Mouse (Mus musculus): ENCODE results near the gene Plxdc1.

The Plxdc1 gene

DNA sequence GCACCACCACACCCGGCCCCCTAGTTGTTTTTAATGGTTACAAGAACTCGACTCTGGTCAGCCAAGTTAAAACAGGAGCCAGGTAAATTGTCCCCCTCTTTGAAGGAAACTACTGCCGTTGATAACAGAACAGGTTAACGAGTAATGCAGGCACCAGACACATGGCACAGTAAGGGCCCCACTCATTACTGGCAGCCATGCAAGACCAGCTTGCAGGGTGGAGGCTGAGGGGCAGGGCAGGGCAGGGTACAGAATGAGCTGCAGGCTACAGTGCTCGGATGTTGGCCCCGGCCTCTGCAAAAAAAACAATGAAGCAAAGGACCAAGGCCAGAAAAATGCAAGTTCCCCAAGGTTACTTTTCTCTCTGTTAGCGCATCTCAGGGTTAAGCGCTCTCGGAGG is 62.6 kb downstream of the Plxdc1 start:
- DNase-seq (ENCODE audit: low read depth, low spot score): no peak

DNA sequence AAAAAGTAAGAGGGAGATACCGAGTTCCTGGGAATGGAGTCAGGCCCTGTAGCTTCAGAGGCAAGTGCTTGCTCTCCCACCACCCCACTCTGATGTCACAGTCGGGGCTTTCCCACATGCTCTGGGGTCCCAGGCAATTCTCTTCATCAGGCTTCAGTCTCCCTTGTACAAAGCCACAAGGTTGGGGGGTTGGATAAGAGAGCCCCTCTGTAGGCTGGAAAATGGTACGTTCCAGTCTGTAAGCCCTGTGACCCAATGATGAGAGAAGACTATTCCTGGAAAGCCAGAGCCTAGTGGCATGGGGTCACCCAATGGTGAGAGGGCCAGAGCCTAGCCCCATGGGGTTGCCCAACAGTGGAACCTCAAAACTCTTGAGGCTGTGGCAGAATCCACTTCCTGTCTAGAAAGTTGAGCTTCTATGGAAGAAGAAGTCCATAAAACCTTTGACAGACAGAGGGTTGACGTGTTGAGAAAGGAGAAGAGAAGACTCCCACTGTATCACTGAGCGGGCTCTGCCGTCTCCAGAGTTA is 70.2 kb downstream of the Plxdc1 start:
- DNase-seq (ENCODE audit: low read depth, low spot score): peak; percentile 64

DNA sequence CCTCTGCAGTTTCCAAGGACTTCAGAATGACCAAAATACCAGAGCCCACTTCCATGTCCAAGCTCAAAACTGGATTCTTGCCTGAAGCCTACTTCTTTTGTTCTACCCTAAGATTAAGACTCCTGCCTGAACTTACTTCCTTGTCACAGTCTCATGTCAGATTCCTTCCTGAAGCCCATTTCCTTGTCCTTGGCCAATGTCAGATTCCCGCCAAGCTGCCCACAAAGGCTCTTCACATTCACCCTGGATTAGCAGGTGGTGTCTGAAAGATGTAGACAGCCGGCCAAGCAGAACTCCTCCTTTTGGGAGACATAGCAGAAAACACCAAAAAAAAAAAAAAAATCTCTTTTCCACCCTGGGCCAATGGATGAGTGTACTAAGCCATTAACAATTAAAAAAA is 70.8 kb downstream of the Plxdc1 start:
- DNase-seq (ENCODE audit: low read depth, low spot score): no peak

DNA sequence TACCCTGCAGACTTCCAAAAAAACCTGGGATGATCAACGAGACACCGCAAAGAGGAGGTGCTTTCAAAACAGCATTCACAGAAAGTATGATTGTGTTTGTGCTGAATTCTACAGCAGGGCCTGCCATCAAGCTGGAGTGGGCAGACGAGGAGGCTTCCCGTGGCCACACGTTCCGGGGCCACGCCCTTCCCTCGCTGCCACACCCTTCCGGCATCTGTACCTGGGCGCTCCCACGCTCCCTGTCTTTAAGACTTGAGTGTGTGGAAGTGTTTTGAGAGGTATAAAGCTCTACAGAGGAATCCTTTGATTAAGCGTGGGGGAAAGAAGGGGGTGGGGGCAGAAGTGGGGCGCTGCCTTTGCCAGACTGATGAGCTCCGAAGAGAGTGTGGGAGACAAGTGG is 73.1 kb downstream of the Plxdc1 start:
- peak; percentile 47 for DNase-seq (ENCODE audit: low read depth, low spot score)

DNA sequence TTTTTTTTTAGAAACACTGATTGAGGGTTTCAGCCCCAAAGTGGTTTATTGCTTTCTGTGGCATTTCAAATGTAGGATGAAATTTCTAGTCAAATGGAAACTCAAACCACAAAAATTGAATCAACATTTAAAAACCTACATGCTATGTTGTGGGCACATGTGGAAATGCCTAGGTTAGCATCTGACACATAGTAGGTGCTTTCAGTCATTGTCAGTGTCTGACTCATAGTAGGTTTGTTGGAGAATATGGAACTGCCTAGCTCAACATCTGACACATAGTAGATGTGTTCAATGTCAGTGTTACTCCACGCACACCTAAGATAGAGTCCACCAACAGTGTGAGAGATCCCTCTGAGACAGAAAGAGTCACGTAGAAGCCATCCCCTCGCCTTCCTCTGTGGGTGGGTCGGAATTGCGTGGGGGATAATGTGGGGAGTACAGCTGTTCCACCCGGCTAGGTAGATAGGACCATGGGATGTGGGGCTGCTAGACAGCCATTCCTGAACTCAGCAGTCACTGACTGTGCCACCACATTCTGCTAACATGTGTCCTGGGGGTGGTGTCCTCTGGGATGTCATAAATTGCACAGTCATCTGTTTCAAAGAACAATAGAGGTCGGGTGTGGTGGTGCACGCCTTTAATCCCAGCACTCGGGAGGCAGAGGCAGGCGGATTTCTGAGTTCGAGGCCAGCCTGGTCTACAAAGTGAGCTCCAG is 77.5 kb downstream of the Plxdc1 start:
- DNase-seq (ENCODE audit: low read depth, low spot score): no peak

DNA sequence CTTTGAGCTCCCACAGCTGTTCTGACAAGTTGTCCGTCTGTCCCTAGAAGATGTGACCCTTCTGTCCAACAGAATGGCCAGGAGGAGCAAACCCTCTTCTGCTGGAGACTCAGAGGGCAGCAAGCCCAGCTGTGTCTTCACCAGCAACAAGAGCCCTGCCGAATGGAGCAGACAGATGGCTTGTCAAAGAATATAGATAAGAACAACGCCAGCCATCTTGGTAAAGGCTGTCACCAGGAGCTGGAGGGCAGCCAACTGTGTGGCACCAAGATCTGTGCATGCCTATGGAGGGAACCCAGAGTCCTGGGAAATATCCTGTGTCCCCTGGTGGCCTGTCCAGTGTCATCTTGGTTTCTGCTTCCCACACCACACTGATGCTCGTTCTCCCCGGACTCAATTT is 78.3 kb downstream of the Plxdc1 start:
- no peak for DNase-seq (ENCODE audit: low read depth, low spot score)

DNA sequence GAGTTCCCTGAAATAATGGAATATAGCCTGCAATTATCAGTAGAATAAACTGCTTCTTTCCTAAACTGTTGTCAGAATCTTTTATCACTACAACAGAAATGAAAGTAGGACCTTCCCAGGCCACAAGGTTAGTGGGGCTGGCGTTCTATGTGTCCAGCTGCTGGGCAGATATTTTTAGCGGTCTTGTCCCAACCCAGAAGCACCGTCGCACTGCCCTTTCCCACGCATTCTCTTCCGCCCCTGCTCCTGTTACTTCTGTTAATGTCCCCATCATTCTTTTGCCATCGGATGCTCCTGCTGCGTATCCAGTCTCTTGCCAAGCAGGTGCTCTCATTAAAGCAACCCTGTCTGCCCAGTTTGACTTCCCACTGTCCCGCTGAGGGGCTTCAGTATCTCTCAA is 79.3 kb downstream of the Plxdc1 start:
- no peak for DNase-seq (ENCODE audit: low read depth, low spot score)

DNA sequence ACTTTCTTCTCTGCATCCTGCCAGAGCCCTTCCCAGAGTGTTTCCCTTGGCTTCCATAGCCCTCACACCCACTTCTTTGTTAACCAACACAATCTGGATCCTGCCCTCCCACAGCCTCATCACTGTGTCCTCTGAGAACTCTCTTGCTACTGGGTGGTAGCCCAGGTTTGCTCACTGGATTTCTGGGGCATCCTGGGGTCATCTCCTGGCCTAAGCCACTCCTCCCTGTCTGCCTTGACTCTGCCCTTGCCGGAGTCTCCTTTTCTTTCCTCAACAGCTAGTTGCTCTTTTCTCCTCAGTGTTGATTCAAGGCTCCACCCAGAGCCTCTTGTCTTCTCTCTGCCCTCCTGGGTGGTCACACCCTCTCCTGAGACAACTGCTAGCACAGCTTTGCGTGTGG is 80.3 kb downstream of the Plxdc1 start:
- peak; percentile 91 for DNase-seq (ENCODE audit: low read depth, low spot score)

DNA sequence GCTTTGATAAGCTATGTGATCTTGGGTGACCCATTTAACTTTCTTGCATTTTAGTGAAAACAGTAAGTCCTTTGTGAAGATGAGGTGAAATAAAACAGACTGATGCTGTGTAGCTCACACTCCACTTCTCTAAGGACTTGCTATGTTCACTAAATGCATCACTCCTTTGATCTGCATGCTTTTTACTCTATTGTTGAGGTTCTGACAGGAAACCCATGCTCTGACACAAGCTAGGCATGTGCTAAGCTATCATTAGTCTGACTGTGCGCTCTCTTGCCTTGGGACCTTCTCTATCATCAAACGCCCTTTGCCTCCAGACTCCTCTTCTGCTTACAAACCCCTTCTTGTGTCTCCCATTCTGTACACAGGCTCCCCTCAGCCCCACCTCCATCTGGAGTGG is 80.7 kb downstream of the Plxdc1 start:
- DNase-seq (ENCODE audit: low read depth, low spot score): no peak

DNA sequence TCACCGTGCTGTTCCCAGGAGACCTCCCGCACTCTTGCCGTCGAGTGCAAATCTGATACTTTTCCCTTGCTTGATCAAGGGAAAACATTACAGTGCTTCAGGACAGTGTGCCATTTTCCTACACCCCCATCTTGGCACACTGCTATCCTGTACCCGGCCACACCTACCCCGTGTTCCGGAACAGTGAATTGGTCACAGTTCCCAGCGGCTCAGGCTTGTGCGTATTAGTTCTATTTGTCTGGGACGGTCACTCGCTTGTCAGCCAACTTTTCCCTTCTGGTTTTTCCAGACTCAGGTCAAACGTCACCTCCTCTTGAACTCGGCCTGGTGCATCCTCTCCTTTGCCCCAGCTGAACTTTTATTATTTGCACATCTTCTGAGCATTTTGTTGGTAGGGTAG is 81.4 kb downstream of the Plxdc1 start:
- DNase-seq (ENCODE audit: low read depth, low spot score): no peak

DNA sequence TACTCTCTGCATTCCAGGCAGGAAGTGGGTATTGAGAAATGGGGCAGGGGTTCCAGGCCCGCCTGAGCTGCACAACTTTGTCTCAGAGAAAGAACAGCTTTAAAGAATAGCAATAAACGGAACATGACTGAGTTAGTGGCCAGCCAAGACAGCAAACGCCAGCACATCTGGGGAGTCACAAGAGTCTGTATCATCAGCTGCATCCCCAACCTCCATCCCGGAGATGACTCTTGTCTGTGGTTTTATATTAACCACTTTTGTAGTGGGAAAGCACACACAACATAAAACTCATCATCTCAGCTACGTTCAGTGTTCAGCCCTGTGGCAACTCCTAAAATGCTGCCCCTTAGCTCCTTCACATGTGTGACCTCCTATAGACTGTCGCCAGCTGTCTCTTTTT is 84.4 kb downstream of the Plxdc1 start:
- DNase-seq (ENCODE audit: low read depth, low spot score): no peak

DNA sequence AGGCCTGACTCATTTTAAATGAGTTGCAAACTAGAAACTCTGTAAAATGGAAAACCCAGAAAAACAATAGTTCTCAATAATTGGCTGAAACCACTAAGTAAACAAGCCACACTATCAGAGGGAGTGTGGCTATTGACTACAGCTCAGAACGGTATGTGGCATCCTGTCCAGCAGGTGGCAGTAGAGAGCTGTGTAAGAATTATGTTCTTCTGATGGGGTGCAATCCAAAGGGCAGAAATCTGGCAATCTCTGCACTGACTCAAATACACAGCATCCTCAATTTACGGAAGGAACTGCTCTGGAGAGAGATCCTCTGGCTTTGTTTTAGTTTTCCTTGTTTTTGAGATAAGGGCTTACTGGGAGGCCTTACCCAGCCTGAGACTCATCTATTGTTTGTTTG is 86.4 kb downstream of the Plxdc1 start:
- DNase-seq (ENCODE audit: low read depth, low spot score): peak; percentile 89

DNA sequence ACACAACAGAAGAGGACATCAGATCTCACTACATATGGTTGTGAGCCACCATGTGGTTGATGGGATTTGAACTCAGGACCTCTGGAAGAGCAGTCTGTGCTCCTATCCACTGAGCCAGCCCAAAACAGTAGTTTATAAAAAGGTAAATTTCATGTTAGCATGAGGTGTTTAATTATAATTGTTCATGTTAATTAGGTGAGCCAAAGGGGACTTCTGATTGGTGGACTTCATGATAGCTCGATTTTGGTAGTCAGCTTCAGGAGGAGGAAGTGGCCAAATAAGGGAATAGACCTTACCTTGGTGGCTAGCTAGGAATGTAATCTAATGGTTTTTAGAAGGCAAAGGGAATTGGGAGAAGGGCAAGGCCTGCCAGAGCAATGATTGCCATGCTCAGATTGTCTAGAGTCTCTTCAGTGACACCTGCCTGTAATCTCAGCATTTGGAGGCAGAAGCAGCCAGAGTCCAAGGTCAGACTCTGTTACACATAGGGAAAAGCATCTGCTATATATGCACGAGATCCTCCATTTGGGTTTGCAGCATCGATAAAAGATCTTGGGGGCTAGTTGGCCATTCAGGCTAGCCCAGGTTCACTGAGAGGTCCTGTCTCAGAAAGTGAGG is 88.6 kb downstream of the Plxdc1 start:
- DNase-seq (ENCODE audit: low read depth, low spot score): no peak

DNA sequence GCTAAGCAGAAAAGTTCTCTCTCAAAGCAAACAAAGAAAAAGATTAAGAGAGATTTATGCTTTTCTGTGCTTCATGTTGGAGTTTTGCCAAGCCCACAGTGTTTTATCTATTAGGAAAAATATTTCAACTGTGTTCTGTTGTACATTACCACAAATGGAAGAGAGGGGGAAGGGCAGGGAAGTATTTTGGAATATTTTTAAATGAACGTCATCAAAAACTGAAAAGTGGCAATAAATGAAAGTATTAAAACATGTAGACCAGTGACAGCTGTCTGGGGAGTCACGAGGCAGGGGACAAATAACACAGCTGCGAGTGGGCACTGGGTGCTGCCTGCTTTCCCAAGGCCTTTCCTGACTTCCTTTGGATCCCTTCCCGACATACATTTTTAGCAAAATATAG is 89.6 kb downstream of the Plxdc1 start:
- DNase-seq (ENCODE audit: low read depth, low spot score): no peak

DNA sequence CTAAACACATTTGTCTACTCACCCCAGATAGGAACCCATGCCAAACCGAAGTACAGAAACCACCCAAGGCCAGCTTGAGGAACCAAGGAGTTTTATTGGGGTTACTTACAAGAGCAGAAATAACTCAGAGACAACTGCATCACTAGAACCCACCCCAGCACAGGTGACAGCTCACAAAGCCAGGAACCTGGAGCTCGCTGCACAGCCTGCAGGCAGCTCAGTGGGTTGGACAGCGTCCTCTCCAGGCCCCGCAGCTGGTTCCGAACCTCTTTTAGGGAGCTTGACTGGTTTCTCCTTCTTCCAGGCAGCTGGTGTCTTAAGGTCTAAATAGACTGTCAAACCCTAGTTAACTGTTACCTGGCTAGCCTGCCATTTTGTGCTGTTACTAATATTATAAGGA is 94.4 kb downstream of the Plxdc1 start:
- DNase-seq (ENCODE audit: low read depth, low spot score): no peak

DNA sequence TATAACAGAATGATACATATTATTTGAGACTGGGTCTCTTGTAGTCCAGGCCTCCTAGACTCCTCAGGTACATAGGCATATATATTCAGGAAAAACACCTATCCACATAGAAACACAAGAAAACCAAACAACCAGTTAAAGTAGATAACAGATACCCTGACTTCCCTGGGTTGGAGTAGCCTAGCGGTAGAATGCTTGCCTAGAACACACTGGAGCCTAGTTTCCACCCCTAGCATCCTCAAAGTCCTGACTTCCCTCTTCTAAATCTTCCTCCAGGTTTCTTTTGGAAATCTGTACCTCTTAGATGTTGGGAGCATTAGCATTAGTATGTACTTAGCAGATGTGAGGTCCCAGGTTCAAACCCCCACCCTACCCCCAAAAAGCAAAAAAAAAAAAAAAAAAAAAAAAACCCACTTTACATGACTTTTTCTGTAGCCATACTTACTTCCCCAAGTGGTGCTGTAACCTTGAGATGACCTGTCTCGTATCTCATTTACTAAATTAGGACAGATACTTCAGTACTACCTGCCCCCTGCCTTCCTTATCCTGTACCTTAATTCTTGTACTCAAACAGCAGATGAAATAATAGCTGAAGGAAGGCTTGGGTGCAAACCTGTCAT is 100.8 kb downstream of the Plxdc1 start:
- peak; percentile 19 for DNase-seq (ENCODE audit: low read depth, low spot score)

DNA sequence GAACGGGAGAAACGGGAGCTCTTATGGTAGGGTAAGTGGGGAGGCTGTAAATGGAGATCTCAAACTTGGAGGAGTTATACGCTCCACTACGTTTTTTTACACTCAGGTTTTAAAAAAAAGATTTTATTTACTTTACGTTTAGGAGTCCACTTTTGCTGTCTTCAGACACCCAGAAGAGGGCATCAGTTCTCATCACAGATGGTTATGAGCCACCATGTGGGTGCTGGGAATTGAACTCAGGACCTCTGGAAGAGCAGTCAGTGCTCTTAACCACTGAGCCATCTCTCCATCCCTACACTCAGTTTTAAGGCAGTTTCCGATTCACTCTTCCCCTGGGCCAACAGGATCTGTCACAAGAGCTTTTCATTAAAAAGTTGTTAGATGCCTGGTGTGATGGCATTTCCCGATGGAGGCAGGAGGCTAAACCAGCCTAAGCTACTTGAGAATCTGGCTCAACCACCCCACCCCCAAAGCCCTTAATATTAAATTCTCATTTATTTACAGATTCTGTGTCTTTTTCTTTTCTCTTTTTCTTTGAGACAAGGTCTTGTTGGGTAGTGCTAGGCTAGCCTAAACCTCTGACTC is 101.6 kb downstream of the Plxdc1 start:
- DNase-seq (ENCODE audit: low read depth, low spot score): peak; percentile 26

DNA sequence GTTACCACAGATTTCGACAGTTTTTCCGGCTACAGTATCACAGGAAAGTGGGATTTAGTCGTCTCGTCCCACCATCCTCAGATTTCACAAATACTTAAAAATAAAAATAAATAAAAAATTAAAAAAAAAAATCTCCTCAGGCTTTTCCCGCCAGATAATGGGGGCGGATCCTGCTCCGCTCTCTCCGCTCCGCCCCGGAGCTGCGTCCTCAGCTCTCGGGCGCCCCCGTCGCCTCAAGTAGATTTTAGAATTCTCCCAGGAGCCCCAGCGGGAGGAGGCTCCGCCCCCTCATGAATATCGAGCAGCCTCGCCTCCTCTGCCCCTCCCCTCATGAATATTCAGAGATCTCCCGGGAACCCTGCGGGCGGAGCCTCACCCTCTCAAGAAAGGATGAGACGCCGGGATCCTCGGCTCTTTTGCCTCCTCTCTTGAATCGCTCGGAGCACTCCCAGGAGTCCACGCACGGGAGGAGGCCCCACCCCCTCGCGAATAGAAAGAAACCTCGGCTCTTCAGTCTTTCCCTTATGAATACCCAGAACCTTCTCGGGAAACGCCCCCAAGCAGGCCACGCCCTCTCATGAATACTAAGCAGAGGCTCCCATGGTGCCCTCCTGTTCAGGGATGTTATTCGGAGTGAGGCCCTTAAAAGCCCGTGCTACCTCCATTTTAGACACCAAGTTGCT is 102.2 kb downstream of the Plxdc1 start, which contains the start of gene Fbxo47:
Fbxo47 (minus strand) TSS at position 237 of the 683 bp plus-strand sequence.
- peak; percentile 99 for DNase-seq (ENCODE audit: low read depth, low spot score)

DNA sequence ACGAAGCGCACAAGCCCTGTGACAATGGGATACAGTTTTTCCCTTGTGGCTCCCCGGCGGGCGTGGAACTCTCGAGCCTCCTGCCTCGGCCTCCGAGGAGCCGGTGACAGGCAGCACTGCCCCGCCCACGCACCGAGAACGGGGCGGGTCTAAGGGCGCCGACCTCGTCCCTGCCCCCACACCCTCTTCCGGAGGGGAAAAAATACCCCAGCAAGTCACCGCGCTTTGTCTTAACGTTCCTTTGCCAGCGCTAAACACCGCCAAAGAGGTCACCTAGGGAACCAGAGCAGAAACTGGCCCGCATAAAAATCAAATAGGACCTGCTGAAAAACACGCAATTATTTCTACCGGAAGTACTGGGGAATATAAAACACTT is 102.7 kb downstream of the Plxdc1 start:
- peak; percentile 95 for DNase-seq (ENCODE audit: low read depth, low spot score)

DNA sequence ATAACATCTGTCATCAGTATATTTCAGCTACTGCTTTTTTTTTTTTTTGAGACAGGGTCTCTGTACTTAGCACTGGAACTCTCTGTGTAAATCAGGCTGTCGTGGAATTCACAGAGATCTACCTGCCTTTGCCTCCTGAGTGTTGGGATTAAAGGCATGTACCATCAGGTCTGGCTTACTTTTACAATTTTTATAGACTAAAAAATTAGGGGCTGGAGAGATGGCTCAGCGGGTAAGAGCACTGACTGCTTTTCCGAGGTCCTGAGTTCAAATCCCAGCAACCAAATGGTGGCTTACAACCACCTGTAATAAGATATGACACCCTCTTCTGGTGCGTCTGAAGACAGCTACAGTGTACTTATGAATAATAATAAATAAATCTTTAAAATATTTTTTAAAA is 105.9 kb downstream of the Plxdc1 start:
- DNase-seq (ENCODE audit: low read depth, low spot score): no peak

DNA sequence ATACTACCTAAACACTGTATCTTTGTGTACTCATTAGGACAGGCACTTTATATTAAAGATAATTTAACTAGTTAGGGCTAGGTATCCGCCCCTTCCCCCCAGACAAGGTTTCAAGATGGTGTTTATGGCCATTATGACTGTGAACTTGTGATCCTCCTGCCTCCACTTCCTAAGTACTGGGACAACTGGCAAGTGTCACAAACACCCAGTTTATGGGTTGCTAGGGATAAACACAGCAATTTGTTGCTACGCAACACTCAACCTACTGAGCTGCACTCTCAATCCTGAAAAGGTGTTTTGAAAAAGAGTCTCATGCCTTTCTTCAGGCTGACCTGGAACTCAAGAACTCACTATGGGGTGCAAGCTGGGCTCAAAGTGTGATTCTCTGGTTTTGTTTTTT is 108.9 kb downstream of the Plxdc1 start:
- no peak for DNase-seq (ENCODE audit: low read depth, low spot score)

DNA sequence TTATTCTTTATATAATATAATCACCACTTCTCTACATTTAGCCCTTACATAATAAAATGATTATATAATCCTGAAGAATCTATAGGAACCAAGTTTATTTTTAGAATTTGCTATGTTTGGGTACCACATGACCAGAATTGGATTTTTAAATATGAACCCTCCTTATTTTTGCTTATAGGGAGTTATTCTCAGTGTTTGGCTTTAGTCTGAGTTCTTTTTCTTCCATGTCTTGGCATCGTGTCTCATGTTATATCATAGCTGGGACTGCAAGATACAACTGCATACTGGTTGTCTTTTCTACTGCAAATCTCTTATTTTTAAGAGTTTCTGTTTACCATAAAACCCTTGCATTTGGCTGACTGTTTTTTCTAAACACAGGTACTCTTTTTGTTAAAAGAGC is 111.8 kb downstream of the Plxdc1 start:
- DNase-seq (ENCODE audit: low read depth, low spot score): no peak
